Mouse (Mus musculus): ENCODE results near the gene Lgals9.
A peak's percentile ranks its signal among the peaks of the same experiment; 100 is the strongest.

Gene Lgals9

DNA sequence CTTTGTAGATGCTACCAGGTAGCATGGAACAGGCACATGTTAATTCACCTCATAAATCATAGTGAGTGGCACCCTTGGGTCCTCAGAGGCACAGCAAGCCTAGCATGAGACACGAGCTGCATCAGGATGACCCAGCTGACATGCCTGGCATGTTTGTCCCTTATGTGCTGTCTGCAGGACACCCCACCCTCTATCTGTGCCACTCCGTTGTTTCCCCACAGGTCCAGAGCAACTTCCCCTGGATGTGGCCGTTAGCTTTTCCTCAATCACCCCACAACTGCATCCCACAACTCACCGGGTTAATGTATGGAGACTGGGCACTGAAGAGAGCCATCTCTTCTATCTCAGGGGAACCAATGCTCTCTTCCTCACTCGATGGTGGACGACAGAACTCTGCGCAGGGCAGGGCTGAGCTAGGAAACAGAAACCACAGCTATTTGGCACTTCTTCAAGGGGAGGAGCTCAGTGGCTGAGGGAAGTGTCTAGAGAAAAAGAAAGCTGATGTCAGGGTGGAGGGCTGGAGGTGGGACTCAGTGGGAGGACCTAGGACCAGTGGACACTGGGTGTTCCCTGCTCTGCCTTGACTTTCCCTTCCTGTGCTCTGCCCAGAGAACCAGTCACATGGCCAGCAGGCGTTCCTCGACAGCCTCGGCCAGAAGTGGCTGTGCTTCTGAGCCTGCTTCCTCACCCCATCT, at the start of gene Lgals9:
Lgals9 (minus strand) TSS at position 464 of the 695 bp plus-strand sequence.
- DNase-seq (ENCODE audit: low read depth, low spot score) = peak; percentile 57

DNA sequence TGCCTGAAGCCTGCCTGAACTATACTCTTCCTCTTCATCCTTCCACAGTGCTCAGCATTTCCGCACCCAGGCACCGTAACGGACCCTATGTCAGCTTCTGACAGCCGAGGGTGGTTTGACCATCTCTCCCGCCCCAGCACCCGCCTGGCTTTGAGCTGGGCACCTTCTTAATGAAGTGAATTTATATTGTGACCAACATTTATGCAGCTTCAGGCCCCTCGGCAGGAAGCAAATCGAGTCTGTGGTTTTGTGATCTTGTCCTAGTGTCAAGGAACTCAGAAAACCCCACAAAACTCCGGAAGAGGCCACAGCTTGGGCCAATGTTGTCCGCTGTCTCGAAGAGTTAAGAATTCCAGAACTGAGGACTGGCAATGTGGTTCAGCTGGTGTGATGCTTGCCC, 48.9 kb upstream of the Lgals9 start:
- DNase-seq (ENCODE audit: low read depth, low spot score) = no peak

DNA sequence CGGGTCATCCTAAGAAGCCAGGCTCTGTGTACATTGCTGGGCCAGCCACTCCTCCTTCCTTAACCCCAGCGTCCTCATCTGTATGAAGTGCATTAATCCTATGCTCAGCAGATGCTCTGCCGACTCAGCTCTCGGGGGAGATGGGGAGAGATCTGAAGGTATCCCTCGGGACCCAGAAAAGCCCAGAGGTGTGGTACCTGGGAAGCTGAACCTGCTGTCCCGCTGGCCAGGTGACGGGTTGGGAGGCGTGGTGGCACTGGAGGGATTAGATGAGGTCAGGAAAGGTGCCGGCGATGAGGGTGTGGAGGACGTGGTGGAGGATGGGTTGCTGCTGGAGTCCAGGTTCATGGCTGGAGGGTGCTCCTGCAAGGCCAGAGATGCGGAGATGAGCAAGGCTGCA, 48.3 kb upstream of the Lgals9 start:
- no peak for DNase-seq (ENCODE audit: low read depth, low spot score)

DNA sequence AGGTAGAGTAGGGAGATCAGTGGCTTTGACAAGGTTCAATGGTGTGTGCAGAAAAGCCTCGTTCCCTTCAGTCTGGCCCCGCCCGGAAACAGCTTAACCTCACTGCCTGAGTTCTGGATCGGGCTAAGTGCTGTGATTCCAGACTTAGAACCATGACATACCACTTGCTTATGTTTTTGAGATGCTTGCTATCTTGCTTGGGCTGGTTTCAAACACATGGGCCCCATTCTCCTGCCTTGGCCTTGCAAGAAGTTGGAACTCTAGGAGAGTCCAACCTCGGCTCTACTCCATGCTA, 46.7 kb upstream of the Lgals9 start:
- DNase-seq (ENCODE audit: low read depth, low spot score) = no peak

DNA sequence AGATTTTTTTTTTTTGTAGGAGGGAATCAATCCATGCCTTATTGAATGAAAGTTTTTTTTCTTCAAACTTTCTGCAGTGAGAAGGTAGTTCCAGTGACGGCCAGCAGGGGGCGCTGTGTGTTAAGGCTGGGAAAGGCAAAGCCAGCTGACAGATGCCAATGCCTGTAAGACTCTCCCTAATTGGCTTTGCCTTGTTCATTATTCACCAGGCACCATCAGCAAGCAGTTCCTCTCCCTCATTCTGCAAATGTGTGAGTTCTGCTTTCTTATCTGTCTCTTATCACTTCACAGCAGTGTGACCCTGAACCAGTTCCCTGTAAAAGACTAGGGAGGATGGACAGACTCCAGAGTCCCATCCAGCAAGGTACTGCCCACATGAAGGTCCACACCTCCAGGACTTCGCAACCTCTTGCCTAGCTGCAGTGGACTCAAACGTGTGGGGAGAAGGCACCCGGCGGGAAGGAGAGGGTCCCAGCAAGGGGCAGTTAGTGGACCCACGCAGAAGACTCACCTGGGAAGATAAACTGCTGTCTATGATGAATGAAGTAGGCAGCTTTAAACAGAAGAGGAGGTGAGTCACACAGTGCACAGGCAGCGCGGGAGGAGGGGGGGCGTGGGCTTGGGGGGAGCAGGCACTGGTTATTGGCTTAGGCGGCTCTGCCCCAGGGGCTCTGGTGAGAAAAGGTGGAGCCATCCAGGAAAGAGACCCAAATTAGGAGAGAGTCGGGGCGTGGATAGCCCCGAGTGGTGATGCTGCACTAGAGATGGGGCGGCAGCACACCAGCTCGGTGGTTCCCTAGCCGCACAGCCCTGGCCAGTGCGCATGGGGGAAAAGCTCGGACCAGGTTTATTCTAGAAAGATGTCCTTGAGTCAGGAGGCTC, 46.1 kb upstream of the Lgals9 start:
- DNase-seq (ENCODE audit: low read depth, low spot score) = peak; percentile 90

DNA sequence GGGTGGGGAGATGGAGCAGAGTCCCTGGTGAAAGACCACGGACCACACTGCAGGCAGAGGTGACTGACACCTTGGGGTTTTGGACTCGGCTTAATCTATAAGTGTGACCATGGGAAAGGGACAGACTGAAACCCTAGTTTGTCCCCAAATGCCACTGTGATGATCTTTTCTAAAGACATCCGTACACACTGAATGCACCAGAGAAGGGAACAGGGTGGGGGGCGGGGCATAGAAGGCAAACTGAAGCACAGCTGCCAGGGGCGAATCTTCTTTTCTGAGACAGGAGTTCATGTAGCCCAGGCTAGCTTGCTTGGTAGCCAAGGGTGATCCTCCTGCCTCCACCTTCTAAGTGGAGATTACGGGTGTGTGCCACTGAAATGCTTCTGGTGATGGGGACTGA, 39.0 kb upstream of the Lgals9 start:
- no peak for DNase-seq (ENCODE audit: low read depth, low spot score)

DNA sequence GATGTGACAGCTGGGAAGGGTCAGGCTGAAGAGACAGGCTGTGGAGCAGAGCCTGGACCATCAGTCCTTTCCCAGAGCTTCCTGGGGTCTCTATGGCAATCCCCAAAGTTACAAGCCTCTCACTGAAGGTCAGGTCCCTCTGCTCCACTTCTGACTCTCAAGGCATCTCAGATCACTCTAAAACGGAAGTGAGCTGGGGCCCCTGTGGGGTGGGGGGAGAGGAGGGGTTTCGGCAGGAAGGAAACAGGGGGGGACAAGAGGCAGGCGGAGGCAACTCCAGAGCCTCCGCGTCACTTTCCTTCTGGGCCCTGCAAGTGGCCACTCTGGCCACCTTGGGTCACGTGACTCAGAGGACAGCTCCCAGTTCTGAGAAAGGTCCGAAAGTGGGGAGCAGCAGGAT, 38.6 kb upstream of the Lgals9 start:
- DNase-seq (ENCODE audit: low read depth, low spot score) = no peak

DNA sequence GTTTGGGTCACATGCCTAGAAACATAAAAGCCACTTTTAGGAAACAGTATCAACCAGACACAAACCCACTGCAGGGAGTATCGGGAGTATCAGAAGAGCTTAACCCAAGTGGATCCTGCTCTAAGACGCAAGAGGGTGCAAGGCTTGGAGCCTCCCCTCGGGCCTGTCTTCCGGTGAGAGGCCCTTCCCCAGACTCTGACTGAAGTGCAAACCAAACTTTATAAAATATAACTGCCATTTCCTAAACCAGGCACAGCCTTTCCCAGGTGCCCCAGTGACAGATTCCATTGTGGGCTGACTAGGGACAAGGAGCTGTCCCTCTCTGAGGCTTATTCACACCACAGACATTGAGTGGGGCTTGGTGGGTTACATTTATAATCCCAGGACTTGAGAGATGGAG, 38.1 kb upstream of the Lgals9 start:
- DNase-seq (ENCODE audit: low read depth, low spot score) = no peak

DNA sequence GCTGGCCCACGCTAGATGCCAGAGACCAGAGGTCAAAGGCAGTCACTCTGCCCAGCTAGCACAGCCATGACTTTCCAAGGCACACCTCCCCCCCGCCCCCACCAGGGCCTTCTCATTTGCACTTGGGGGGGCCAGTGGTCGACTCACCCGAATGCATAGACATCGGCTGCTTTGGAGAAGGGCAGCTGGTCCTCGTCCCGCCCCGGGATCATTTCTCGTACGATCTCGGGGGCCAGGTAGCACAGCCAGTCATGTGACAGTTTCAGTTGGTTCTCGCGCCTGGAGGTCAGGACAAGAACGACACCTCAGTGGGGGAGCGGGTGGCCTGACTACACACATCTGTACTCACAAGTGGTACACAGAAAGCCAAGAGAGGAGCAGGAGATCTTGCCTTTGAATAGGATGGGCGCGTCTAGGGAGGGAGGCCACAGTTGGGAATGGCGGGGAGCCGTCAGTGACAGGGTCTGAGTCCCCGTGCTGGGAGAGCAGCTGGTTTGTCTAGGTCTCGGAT, 35.8 kb upstream of the Lgals9 start:
- DNase-seq (ENCODE audit: low read depth, low spot score) = no peak

DNA sequence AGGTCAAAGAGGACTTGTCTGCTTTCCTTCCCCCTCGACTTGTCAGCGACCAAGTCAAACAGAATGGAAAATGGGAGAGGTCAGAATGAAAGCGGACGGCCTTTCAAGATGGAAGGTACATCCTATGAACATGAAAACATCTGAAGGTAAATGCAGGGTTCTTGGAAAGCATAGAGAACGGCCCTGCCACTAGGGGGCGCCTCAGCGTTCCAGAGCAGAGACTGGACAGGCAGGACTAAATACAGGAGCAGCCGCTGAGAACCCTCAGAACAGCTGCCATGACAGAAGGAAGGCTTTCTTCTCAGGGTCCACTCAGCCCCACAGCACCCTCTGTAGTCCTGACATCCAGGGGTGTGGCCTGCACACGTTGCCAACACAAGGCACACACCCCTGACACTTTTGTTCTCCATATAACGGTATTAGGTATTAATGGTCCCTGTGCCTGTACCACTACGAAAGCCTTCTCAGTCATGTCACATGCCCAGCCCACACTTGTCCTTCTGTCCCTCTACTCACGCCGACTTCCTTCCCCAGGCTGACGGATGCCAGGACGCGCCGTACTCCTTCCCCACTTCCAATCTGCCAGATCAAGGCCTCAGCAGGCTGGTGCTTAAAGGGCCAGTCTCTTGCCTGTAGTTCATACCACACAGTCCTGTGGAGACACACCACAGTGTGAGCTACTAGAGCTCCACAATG, 35.2 kb upstream of the Lgals9 start:
- DNase-seq (ENCODE audit: low read depth, low spot score) = peak; percentile 40

DNA sequence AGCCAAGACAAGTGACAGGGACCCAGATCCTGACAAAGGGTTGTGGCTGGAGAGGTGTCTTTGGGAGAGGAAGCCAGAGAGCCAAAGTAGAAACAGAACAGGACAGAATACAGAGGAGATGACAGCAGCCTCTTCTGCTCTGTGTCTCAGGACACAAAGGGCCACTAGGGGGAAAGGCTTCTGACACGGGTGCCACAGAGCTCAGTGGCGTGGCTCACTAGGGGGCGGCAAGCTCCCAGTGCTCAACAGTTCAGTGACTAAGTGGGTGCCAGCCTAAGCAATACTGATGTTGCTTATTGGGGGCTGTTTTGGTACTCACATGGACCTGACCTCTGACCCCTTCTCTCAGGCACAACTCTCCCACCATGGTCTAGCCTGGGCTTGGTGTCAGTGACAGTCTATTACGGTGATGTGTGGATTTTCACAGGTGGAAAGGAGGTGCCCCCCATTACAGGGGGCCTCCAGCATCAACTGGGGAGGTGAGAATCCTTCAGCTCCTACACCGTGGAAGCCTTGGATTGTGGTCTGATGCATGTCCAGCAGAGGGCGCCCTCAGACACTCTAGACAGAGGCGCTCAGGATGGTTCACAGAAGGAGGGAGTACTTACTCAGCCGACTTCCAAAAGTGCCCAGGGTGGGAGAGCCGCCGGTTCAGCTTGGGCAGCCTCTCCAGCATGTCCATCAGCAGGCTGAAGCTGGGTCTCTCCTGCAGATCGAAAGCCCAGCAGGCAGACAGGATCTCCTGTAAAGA, 34.4 kb upstream of the Lgals9 start:
- peak; percentile 76 for DNase-seq (ENCODE audit: low read depth, low spot score)

DNA sequence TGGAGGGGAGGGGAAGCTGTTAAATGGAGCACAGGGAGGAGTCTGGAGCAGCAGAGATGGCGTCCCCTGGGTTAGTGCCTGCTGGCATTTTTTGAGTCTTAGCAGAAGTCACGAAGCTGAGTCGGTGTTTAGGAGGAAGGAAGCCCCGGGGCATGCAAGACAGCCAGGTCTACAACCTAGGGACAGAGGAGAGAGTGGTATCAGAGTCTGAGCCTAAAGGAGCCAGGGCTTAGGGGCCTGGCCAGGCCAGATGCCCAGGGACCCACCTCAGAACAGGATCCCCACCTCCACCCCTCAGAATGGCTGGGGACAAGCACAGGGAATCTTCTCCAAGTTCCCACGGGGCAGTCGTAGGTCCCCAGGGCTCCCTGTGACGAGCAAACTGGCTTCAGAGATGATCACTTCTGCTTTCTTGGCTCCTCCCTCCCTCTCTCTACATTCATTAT, 32.4 kb upstream of the Lgals9 start:
- no peak for DNase-seq (ENCODE audit: low read depth, low spot score)

DNA sequence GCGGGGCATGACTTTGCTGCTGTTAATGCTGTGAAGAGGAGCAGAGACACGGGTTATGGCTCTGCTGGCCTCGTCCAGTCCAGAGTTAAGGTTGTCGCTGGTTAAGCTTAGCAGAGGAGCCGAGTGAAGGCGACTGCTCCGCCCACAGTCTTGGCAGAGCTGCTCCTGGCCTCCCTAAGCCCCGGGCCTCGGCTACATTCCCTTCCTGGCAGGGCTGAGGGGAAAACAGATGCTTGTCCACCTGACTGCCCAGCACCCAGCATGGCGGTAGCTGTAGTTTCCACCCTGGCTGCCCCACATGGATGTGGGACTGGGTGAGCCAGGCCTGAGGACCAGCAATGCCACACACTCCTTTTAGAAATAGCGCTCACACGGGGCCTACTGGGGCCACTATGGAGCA, 31.5 kb upstream of the Lgals9 start:
- DNase-seq (ENCODE audit: low read depth, low spot score) = no peak

DNA sequence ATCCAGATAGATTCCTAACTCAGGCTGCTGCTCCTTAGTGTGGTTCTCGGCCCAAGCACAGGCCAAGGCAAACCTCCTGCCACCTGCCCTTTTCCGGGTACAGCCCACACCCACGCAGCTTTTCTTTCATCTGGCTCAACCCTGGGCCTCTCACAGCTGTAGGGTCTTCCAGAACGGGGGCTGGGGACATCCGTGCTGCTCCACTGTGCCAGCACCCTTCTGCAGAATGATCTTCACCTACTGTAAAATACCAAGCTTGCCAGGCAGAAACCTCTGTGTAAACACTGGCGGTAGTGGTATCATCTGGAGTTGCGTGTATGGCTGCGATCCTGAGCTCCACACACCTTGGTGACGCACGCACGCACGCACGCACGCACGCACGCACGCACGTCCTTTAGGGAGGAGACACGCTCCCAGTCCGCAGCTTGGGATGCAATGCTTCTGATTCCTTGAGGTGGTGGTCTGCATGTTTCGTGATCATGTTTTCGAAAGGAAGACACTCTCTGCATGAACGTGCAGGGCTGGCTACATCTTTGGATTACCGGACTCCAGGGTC, 31.0 kb upstream of the Lgals9 start:
- no peak for DNase-seq (ENCODE audit: low read depth, low spot score)

DNA sequence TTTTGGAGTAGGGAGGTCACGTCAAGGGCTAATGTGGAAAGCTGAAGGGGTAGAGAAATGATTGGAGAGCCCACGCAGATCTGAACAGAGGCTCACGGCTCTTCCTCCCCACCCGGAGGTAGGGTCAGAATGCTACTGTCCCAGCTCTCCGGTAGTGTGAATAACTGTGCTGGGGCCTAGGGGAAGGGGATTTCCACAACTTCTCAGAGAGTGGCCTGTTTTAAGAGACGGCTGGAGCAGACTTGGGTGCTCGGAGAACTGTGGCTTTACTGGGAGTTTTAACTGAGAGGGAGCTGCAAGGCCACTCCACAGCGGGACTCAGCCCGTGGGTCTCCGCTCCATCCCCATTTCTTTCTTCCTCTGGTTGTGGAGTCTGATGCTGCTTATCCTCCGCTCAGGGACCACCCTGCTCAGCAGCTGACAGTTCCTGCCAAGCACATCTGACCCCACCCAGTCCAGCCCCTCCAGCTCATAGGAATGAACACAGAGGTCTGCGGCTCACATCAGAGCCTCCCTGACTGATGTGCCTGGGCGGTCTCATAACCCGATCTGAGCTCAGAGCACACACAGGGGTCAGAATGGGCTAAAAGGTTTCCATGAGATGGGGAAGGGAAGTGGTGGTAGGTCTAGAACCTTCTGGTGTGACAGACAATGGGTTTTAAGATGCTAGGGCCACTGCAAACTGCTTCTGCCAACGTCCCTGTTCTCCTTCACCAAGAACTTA, 30.0 kb upstream of the Lgals9 start:
- DNase-seq (ENCODE audit: low read depth, low spot score) = no peak

DNA sequence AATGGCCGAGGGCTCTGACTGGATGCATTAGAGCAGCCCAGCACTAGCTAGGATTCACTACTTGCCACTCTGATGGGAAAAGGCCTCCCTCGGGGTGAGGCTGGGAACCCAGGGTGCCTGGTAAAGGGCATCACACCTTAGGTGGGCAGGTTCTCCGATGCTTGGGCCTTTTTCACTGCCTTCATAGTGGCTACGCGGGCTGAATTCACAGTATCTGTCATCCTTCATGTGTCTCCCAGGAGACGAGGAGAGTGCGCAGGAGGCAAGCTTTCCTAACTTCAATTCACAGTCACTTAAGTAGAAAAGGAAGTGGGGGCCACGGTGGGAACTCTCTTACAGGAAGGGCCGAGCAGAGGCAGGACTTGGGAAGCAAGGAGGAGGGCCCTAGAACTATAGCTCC, 29.1 kb upstream of the Lgals9 start:
- peak; percentile 18 for DNase-seq (ENCODE audit: low read depth, low spot score)

DNA sequence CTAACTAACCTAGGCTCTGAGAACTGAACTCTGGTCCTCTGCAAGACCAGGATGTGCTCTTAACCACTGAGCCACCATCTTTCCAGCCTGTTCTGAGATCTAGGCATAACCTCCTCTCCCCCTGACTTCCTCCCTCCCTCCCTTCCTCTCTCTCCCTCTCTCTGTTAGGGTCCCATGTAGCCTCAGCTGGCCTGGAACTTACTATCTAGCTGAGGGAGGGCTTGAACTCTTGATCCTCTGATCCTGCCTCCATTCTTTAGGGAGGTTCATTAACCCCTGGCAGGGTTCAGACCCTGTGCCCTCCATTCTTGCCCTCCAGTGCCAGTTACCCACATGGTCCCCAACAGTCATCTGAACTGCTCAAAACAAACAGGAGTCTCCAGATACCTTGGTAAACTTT, 28.3 kb upstream of the Lgals9 start:
- DNase-seq (ENCODE audit: low read depth, low spot score) = no peak

DNA sequence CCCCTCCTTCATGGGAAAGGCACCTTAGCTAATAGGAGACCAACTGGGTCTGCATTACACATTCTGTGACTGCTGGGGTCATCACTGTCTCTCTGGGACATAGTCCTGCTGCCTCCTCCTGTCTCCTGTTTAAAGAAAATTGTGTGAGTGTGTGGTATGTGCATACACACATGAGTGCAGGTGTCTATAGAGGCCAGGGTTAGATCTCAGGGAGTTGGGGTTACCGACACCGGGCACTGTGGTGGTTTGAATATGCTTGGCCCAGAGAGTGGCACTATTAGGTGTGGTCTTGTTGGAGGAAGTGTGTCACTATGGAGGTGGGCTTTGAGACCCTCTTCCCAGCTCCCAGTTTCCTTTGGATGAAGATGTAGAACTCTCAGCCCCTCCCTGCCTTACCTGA, 27.8 kb upstream of the Lgals9 start:
- DNase-seq (ENCODE audit: low read depth, low spot score) = no peak

DNA sequence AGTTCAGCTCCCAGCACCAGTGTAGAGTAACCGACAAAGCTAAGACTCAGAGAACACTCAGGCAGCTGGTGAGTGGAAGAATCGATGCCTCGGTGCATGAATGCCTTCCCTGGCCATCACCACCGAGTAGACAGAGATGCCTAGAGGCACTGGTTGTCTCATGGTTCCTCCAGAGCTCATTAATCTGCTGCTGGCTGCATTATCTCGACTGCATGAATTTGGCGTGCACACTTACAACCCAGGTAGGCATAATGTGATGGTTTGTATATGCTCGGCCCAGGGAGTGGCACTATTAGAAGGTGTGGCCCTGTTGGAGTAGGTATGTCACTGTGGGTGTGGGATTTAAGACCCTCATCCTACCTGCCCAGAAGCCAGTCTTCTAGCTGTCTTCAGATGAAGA, 24.1 kb upstream of the Lgals9 start:
- DNase-seq (ENCODE audit: low read depth, low spot score) = no peak

DNA sequence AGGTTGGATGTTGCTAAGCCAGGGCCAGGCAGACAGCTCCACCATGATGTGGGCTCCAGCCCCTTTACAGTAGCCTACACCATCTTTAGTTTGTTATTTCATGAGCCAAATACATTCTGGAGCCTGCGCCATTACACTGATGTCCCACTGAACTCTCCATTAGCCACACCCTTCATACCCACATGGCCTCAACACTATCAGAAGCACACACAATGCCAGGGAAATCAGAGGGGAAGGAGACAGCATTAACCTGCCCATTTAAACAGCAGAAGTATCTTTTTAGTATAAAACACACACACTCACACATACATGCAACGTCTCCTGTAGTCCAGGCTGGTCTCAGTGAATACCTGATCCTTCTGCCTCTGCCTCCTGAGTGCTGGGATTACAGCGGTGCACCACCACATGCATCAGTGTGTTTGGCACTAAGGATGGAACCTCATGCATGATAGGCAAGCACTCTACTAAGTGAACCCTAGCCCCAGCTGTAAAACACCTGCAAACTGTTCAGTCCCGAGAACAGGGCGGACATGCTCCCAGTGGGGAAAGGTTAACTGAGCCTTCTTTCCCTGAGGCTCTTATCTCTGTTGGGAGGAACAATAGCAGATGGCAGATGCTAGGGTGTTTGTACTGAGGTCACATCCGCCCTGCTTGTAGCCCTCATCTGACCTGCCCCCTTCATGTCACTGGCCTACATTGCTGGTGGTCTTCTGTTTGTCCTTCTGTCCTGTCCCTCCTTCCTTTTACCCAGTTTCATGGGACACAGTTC, 23.4 kb upstream of the Lgals9 start:
- no peak for DNase-seq (ENCODE audit: low read depth, low spot score)
